Mouse (Mus musculus) midbrain, embryonic 13.5 days (tissue): ENCODE data around the gene Rdh14. TPM values are rescaled to one million over a fixed set of nuclear protein-coding genes. Genes with fewer than 3 reads are reported as not detected.
A peak's percentile ranks its signal among the peaks of the same experiment; 100 is the strongest.

Experiments used
- ATAC-seq: fragments of 200-750 bp; cut with Nextera tagmentation; 2 replicates; pipeline ENCODE4 v1.8.0; 2017; ENCODE audit warnings: mild to moderate bottlenecking, moderate TSS enrichment, moderate library complexity
- H3K27ac ChIP-seq: fragments of 300-500 bp; sonication (generic); 2 replicates; pipeline ENCODE4 v1.5.1; 2015; ENCODE audit warnings: inconsistent platforms, mild to moderate bottlenecking, moderate library complexity
- H3K27me3 ChIP-seq: fragments of 300-500 bp; sonication (generic); 2 replicates; pipeline ENCODE4 v1.6.1; 2015; ENCODE audit warnings: mild to moderate bottlenecking, inconsistent platforms
- H3K36me3 ChIP-seq: fragments of 300-500 bp; sonication (generic); 2 replicates; pipeline ENCODE4 v1.6.1; 2015; ENCODE audit warnings: mild to moderate bottlenecking, inconsistent platforms
- H3K4me1 ChIP-seq: fragments of 300-500 bp; sonication (generic); replicated peaks from 2 replicates; pipeline ENCODE4 v1.6.1; 2015; ENCODE audit warnings: inconsistent platforms
- H3K4me2 ChIP-seq: fragments of 300-500 bp; sonication (generic); replicated peaks from 2 replicates; pipeline ENCODE4 v1.6.1; 2015; ENCODE audit warnings: moderate library complexity, mild to moderate bottlenecking, inconsistent platforms
- H3K4me3 ChIP-seq: fragments of 300-500 bp; sonication (generic); replicated peaks from 2 replicates; pipeline ENCODE4 v1.5.1; 2015; ENCODE audit warnings: mild to moderate bottlenecking, inconsistent platforms
- H3K9ac ChIP-seq: fragments of 300-500 bp; sonication (generic); replicated peaks from 2 replicates; pipeline ENCODE4 v1.6.1; 2015; ENCODE audit warnings: mild to moderate bottlenecking, inconsistent platforms
- H3K9me3 ChIP-seq: fragments of 300-500 bp; sonication (generic); 2 replicates; pipeline ENCODE4 v1.6.1; 2016; ENCODE audit warnings: mild to moderate bottlenecking, inconsistent platforms
- WGBS: fragments of 180-500 bp; shearing (Covaris S2); methylation state at CpG from one replicate; pipeline ENCODE4 v1.1.7; 2015; 5-methylcytosine and 5-hydroxymethylcytosine counted together
- polyA plus RNA-seq: library from polyadenylated mRNA; unstranded; fragments of >200 nt; fragmentation: Nextera tagmentation; extraction: Ambion mirVana; gene quantifications from 2 replicates; pipeline ENCODE4 v1.2.1, GENCODE M21; 2015

Gene Rdh14
- polyA plus RNA-seq, 1 experiment from 2014 or later: 34.9 TPM

GRCm38 (mm10) chr12:10438054-10439001 is 47.8 kb downstream of the Rdh14 start:
- peaks cover 11% of the 10 kb centered on the region for H3K4me1 ChIP-seq
- H3K27me3 ChIP-seq: peaks cover 22% of the 10 kb centered on the region
- no peak overlapping the region for H3K4me2 ChIP-seq
- H3K36me3 ChIP-seq: no peaks in the 10 kb centered on the region
- no peak overlapping the region for H3K4me3 ChIP-seq
- H3K27ac ChIP-seq: no peak overlapping the region
- no peak overlapping the region for H3K9ac ChIP-seq
- peak; percentile 84 for ATAC-seq
- WGBS: 25% methylated on average over 15 of the region's 15 CpGs
- H3K9me3 ChIP-seq: no peaks in the 10 kb centered on the region

DNA sequence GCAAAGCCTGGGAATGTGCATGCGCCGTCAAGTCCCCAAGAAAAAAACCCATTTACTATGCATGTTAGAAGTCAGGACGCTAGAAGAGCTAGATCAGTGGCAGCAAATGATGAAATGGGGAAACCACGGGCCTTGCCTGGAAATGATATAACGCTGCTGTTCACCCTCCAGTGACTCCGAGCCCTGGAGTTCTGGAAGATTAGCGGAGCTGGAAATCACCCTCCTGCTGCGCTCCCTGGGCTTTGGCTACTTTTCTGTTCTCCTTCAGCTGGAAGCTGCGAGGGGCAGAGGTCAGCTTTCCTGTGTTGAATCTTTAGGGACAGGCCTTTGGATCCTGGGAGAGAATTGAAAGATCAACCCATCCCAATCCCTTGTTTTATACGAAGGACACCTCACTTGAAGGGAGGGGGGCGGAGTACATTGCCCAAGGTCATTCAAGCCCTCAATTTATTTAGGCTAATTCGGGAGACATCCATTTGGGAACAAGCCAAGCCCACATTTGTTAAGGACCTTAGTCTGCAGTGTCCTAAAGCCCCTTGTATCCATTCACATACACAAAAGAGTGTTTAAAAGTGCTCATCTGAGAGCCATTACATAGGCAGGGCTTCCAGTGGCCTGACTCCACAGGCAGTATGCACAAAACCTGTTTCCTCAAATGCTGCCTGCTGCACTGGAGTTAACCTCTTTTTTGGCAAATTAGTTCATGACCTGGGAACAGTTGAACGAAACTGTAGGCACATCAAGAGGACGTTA is 49.1 kb downstream of the Rdh14 start:
- WGBS: 7% methylated on average over 14 of the region's 14 CpGs
- peak; percentile 34; the same call in 1 of the 2 replicates for ATAC-seq
- no peak overlapping the region for H3K9ac ChIP-seq
- H3K4me3 ChIP-seq: no peak overlapping the region
- no peak overlapping the region for H3K4me2 ChIP-seq
- no peak overlapping the region for H3K27ac ChIP-seq
- H3K36me3 ChIP-seq: no peaks in the 10 kb centered on the region
- no peaks in the 10 kb centered on the region for H3K9me3 ChIP-seq
- H3K27me3 ChIP-seq: peaks cover 22% of the 10 kb centered on the region
- H3K4me1 ChIP-seq: peaks cover 11% of the 10 kb centered on the region

Other genes with a start within 250 kb of the Rdh14 start
- 0.14 TPM in 1 of 2 replicates, not detected in the other for gene Nt5c1b, start 20.8 kb upstream of the Rdh14 start, polyA plus RNA-seq